Mouse (Mus musculus) yolk sac, embryonic 10.5 days (tissue): ENCODE results near the gene Neurl3.

Experiments used
- DNase-seq: peaks from one replicate; pipeline ENCODE4 v3.0.0-alpha.2; 2017; ENCODE audit warnings: low spot score

Gene Neurl3

DNA sequence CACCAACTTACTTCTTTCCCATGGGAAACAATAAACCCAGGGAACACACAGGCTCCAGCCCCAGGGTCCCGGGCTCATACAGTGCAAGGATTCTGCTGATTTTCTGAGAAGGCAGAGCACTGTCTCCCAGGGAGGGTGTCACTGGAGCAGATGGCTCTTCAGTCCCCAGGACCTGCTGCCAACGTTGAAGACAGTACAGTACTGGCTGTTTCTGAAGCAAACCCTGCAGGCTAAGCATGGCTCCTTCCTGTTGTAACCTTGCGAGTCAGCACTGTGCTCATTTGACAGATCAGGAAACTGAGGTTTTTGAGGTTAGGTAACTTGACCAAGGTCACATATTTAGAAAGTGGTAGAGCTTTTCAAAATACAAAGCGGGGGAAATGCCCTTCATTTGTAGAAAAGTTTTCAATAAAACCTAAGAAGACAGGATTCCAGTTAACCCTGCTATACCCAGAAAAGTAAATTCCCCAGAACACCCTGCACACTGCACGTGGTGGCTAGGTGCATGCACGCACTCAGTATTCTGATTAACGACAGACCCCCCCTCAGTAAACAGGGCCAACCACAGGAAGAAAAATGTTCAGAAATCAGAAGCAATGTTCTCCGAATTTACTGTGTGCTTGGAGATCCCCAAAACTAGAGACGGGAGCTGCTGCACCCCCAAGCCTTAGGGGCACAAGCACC, 22.1 kb upstream of the Neurl3 start:
- DNase-seq, result no peak

- DNase-seq, result no peak
Measured at GRCm38 (mm10) chr1:36294402-36294801, 19.9 kb upstream of the Neurl3 start.

DNA sequence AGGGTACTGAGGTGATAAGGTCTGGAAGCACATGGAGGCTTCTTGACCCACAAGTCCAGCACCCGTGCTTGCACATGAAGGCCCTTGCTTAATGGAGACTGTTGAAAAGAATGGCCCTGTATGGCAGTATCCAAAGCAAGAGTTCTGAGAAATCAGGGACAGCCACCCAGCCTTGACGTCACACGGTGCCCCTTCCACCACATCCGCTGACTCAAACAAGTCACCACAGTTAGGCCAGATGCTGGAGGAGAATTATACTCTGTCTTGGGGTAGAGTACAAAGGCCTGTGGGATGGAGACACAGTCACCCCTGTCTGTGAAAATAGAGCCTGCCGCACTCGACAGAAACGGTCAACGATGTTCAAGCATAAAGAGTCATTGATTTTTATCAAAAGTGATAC, 19.0 kb upstream of the Neurl3 start:
- DNase-seq, result no peak

GRCm38 (mm10) chr1:36281849-36282248, 7.4 kb upstream of the Neurl3 start:
- no peak for DNase-seq

DNA sequence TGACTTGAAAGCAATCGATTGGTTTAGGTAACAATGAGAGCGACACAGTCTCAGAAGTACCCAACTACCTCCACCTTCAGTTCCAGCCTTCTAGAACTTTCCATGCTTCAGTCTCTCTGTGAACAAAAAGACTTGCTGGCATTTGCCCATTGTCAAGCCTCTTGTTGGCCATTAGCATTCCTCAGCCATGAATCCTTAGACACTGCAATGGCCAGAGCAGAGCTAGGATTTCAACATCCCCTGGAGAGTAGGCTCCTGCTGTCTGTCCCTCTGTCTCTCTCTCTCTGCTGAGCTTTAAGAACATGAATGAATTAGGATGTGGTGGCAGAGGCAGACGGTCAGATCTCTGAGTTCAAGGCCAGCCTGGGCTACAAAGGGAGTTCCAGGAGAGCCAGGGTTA, 6.5 kb upstream of the Neurl3 start:
- DNase-seq, result no peak

DNA sequence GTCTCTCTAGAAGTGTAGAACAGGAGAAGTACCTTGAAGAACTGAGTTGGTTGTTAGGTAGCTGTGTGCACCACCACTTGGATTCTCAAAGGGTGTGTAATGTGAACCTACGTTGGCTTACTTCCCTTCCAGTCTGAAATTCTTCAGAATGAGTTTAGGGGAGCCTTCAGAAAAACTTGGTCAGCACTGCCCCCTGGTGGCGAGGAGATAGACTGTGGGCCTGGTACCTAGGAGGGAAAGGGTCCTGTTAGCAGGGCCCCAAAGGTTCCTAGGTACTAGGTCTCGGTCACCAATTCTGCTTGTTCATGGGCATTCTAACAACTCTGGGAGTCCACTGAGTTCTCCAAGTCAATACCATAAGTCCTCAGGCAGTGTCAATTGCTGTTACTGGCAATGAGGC, 4.7 kb upstream of the Neurl3 start:
- no peak for DNase-seq

DNA sequence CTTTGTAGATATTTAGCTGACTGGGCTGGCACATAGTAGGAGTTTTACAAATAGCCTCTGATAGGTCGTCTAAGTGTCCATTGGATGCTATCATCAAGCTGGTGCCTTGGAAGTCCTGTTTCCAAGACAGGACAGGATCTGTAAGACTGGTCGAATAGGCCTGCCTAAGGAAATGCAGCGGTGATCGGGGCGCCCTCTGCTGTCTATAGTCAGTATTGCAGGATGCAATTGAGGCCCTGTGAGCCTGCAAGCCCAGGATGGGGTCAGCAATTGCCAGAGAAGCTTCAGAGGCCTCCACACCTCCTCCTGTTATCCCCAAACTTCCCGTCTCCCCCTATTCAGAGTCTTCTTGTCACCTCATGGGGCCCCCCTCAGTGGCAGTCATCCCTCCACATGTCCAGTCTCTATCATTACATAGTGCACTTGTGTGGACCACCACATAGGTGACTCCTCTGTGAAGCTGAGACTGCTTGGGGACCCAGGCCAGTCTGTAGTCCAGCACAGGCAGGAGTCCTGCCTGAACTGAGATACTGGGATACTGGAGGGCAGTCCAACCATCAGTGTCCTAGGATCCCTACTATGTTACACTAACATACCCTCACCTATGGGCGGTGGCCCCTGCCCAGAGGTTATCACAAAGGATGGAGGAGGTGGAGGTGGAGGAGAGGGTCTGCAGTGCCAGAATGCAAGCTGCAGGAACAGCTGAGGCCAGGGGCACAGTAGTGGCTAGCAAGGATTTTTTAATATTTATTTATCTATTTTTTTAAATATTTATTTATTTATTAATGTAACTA, 3.0 kb upstream of the Neurl3 start:
- DNase-seq, result peak; percentile 43

GRCm38 (mm10) chr1:36275635-36276389, 1.3 kb upstream of the Neurl3 start:
- no peak for DNase-seq

DNA sequence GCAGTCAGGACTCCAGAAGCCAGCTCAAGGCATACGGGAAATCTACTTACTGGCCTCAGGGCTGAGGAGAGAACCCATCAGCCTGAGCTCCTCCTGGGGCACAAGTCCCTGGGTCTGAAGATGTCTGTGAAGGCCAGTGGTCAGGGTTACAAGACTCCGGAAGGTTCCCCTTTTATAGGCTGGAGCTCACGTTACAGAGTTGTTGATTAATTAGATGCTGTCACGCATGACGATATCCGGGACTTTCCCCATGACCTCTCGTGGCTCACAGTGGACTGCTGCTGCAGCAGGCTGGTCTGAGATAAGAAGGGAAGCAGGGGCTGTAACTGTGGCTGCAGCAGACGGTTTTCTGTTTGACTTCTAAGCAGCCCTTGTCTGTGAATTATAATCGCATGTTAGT, 1.2 kb downstream of the Neurl3 start:
- DNase-seq, result peak; percentile 64

DNA sequence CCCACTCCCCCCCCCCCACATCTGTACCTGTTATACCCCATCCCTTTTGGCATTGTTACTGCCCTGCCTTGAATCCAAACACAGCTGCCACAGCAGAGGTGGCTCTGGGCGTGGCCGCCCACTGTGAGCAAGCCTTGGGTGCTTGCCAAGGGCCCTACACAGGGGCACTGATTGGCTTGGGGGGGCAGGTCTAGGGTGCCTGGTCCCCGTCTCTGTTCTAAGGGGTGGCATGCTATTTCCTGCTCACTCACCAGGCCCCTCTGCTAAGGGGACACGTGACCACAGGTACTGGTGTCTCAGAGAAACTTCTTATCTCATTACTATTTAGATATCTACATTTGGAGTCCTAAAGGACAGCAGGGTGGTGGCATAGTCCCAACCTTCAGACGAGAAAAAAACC, 1.9 kb downstream of the Neurl3 start:
- DNase-seq, result no peak

GRCm38 (mm10) chr1:36271516-36272230, 2.8 kb downstream of the Neurl3 start:
- no peak for DNase-seq

DNA sequence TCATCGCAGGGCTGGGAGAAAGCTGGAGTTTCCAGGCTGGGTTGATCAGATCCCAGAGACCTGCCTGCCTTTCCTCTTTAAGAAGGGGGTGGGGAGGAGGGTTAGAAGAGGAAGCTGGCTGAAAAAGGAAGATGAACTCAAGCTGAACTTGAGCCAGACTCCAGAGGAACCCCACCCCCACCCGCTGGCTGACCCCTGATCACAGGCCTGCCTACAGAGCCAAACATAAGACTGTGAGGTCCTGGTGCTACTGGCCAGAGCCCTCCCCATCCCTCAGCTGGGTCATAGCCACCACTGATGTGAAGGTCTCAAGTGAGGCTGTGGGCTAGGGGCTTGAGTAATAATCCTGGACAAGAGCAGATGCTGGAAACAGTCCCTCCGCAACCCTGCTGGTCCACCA, 3.8 kb downstream of the Neurl3 start:
- peak; percentile 69 for DNase-seq

DNA sequence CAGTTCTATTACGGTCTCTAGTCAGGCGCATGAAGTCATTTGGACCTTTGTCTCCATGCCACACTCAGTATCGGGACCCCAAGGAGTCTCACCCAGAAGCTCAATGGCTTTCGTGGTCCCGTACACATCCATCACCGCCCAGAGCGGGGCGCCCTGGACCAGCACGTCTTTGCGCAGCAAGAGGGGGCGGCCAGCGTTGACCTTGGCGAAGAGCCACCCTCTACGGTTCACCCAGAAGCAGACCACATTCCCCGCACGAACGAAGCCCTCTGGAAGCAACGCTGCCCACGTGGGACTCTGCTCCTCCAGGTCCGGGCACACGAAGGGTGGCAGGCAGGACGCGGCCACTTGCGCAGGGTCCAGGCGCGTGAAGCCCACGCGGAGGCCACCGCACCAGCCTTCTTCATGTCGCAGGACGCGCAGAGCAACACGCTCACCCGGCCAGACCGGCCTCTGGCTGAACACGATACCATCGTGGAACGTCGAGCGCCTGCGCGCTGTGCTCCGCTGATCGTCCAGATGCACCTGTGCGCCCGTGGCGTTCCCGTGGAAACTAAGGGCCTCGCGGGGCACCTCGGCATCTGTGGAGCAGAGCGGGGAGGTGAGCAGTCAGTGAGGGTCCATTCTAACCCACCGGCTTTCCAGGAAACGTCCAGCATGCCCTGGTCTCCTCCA, 5.2 kb downstream of the Neurl3 start:
- no peak for DNase-seq

GRCm38 (mm10) chr1:36267595-36267994, 6.9 kb downstream of the Neurl3 start:
- no peak for DNase-seq

DNA sequence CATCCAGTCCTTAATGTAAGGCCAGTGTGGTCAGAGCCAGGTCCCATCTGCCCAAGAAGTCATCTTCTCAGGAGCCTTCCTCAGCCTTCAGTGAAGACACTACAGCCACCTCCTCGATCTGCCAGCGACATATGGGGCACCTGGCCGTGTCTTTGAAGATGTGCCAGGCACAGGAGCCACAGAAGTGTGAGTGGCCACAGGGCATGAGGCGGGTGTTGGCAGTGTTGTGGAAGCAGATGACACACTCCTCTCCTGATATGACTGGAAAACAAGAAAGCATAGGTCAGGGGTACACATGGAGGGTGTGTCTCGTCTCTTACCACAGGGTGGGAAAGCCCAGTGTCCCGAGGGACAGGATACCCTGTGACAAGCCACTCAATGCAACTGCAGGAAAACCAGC, 8.2 kb downstream of the Neurl3 start:
- no peak for DNase-seq

GRCm38 (mm10) chr1:36263833-36264488, 10.5 kb downstream of the Neurl3 start:
- no peak for DNase-seq

- no peak for DNase-seq
Measured at GRCm38 (mm10) chr1:36261708-36262504, 12.6 kb downstream of the Neurl3 start.

GRCm38 (mm10) chr1:36260418-36260817, 14.1 kb downstream of the Neurl3 start:
- DNase-seq, result no peak

- no peak for DNase-seq
Measured at GRCm38 (mm10) chr1:36259281-36259680, 15.2 kb downstream of the Neurl3 start.

GRCm38 (mm10) chr1:36258631-36259030, 15.8 kb downstream of the Neurl3 start:
- no peak for DNase-seq
